In the genomic region with DNA sequence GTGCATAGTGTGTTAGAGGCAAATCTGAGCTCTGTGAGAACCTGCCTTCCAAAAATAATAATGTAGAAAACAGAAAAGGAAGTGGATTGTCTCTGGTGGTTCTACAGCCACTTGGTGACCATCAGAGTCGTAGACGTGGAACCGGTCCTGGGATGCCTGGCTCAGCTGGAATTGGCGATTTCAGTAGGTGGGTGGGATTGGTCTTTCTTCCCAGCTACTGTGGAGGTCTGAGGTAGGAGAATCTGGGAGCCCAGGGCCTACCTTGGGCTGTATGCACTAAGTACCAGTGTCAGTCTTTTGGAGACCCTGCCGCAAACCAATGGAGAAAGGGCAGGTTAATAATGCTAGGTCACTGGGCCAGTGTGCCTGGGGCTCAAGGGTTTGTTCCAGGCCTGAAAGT, we compare ENCODE assay signal across 12 mouse cellular contexts. TPM values are rescaled to one million over a fixed set of nuclear protein-coding genes. Genes with fewer than 3 reads are reported as not detected.
DNase-seq lines count a peak whose midpoint lies in the region; ATAC-seq and TF ChIP-seq lines count a peak whose summit lies in the region.
"Had no signal": no experiment of that assay in that cellular context is flagged by ENCODE, and none has a peak within 500 bp of the region (broad histone marks: within the 10 kb centered on the region; RNA-seq: fewer than 3 reads in every experiment).

No protein-coding gene starts in this region.

- no peak for TF ChIP-seq CTCF in layer of hippocampus, adult 2 months (conservative IDR thresholded peaks at IDR 0.05)
- TF ChIP-seq CTCF in embryonic fibroblast, embryonic 13.5 days (IDR thresholded peaks at IDR 0.05; ENCODE audit: borderline replicate concordance, insufficient read depth, low read length) = no peak

- no peaks in the 10 kb centered on the region for H3K9me3 ChIP-seq in hindbrain, embryonic 10.5 days
- H3K9me3 ChIP-seq in midbrain, embryonic 15.5 days = no peaks in the 10 kb centered on the region

- TF ChIP-seq POLR2A in embryonic fibroblast, embryonic 13.5 days (IDR thresholded peaks at IDR 0.05; ENCODE audit: low read depth, low read length) = no peak

- H3K27me3 ChIP-seq in hindbrain, embryonic 10.5 days (ENCODE audit: insufficient read depth, poor library complexity, severe bottlenecking) = peaks cover 36% of the 10 kb centered on the region
- H3K27me3 ChIP-seq in midbrain, embryonic 15.5 days (replicated peaks) = no peaks in the 10 kb centered on the region

- H3K36me3 ChIP-seq in hindbrain, embryonic 10.5 days = peaks cover 30% of the 10 kb centered on the region
- H3K36me3 ChIP-seq in midbrain, embryonic 15.5 days (replicated peaks) = no peaks in the 10 kb centered on the region

- no peaks in the 10 kb centered on the region for H3K4me1 ChIP-seq in embryonic fibroblast, embryonic 13.5 days (ENCODE audit: control insufficient read depth, insufficient read depth, low read length)
- peaks cover 38% of the 10 kb centered on the region for H3K4me1 ChIP-seq in hindbrain, embryonic 10.5 days (replicated peaks)
- peaks cover 46% of the 10 kb centered on the region for H3K4me1 ChIP-seq in midbrain, embryonic 15.5 days

- H3K9ac ChIP-seq in midbrain, embryonic 15.5 days = 0 out of 2 replicates have a peak overlapping the region, but pooled peaks have one; percentile 21

- 87% methylated on average over 5 of the region's 5 CpGs for WGBS in hindbrain, embryonic 10.5 days
- 89% methylated on average over 5 of the region's 5 CpGs for WGBS in midbrain, embryonic 15.5 days

- peak overlapping the region; percentile 92 for H3K4me3 ChIP-seq in layer of hippocampus, adult 2 months
- peak overlapping the region; percentile 69; the same call in 1 of the 2 replicates for H3K4me3 ChIP-seq in embryonic fibroblast, embryonic 13.5 days (ENCODE audit: insufficient read depth, low read length)
- H3K4me3 ChIP-seq in hindbrain, embryonic 10.5 days = peak overlapping the region; percentile 58; the same call in 1 of the 2 replicates
- peak overlapping the region; percentile 61 for H3K4me3 ChIP-seq in midbrain, embryonic 15.5 days

- H3K27ac ChIP-seq in layer of hippocampus, adult 2 months = peak overlapping the region; percentile 94; the same call in 1 of the 2 replicates
- H3K27ac ChIP-seq in embryonic fibroblast, embryonic 13.5 days (ENCODE audit: insufficient read depth, low read length) = no peak overlapping the region
- H3K27ac ChIP-seq in hindbrain, embryonic 10.5 days = no peak overlapping the region
- H3K27ac ChIP-seq in midbrain, embryonic 15.5 days = no peak overlapping the region

- no peak for DNase-seq in layer of hippocampus, adult 2 months (ENCODE audit: low spot score in 2 of 2)
- no peak for DNase-seq in layer of hippocampus, adult 18-20 months (ENCODE audit: low spot score in 2 of 2)
- DNase-seq in hindbrain, embryonic 10.5 days (ENCODE audit: low spot score) = no peak
- DNase-seq in embryo, embryonic 9.5 days (ENCODE audit: extremely low spot score) = no peak
- no peak for DNase-seq in right cerebral cortex, postnatal 25 days
- DNase-seq: gastrocnemius, postnatal 36 days; spleen, adult 18-20 months had no signal

- ATAC-seq in midbrain, embryonic 15.5 days (replicated peaks) = no peak

- peak overlapping the region; percentile 91 for H3K4me2 ChIP-seq in midbrain, embryonic 15.5 days

RNA-seq across cellular contexts. Expression of gene Mypop, which starts 2.0 kb away (rescaled TPM):
- total RNA-seq in layer of hippocampus, adult 2 months (2021) = 10 to 100 TPM; 44.0 to 46.4 TPM
- total RNA-seq in layer of hippocampus, adult 18-20 months (2021) = 10 to 100 TPM; 50.1 to 50.7 TPM
- polyA plus RNA-seq in embryonic fibroblast, embryonic 13.5 days (2011; ENCODE audit: insufficient read length, low read depth, missing spikeins) = 8.4 and 10.6 TPM in 2 replicates
- 4.1 and 5.0 TPM in 2 replicates for polyA plus RNA-seq in hindbrain, embryonic 10.5 days (2016; fragmentation: Nextera tagmentation; extraction: Ambion mirVana)
- 5.8 and 6.2 TPM in 2 replicates for polyA plus RNA-seq in midbrain, embryonic 15.5 days (2015; fragmentation: Nextera tagmentation; extraction: Ambion mirVana)

RNA-seq across cellular contexts. Expression of gene Nanos2, which starts 5.8 kb away (rescaled TPM):
- total RNA-seq in layer of hippocampus, adult 2 months (2021) = under 1 TPM; 0.54 to 0.66 TPM
- total RNA-seq in layer of hippocampus, adult 18-20 months (2021) = under 1 TPM; 0.20 to 0.40 TPM
- not detected in 2 replicates for polyA plus RNA-seq in embryonic fibroblast, embryonic 13.5 days (2011; ENCODE audit: insufficient read length, low read depth, missing spikeins)
- polyA plus RNA-seq in hindbrain, embryonic 10.5 days (2016; fragmentation: Nextera tagmentation; extraction: Ambion mirVana) = 0.09 TPM in 1 of 2 replicates, not detected in the other
- 0.80 and 1.0 TPM in 2 replicates for polyA plus RNA-seq in midbrain, embryonic 15.5 days (2015; fragmentation: Nextera tagmentation; extraction: Ambion mirVana)
- total RNA-seq: gastrocnemius, postnatal 36 days had no signal
- polyA plus RNA-seq: liver, embryonic 16.5 days; urinary bladder, adult 2 months had no signal

RNA-seq across cellular contexts. Expression of gene Irf2bp1, which starts 10.8 kb away (rescaled TPM):
- total RNA-seq in layer of hippocampus, adult 2 months (2021) = 10 to 100 TPM; 52.7 to 56.3 TPM
- 10 to 100 TPM; 53.8 to 57.2 TPM for total RNA-seq in layer of hippocampus, adult 18-20 months (2021)
- polyA plus RNA-seq in embryonic fibroblast, embryonic 13.5 days (2011; ENCODE audit: insufficient read length, low read depth, missing spikeins) = 13.2 and 15.6 TPM in 2 replicates
- polyA plus RNA-seq in hindbrain, embryonic 10.5 days (2016; fragmentation: Nextera tagmentation; extraction: Ambion mirVana) = 23.2 and 31.1 TPM in 2 replicates
- 33.4 and 40.2 TPM in 2 replicates for polyA plus RNA-seq in midbrain, embryonic 15.5 days (2015; fragmentation: Nextera tagmentation; extraction: Ambion mirVana)

RNA-seq across cellular contexts. Expression of gene Foxa3, which starts 30.3 kb away (rescaled TPM):
- not detected for total RNA-seq in layer of hippocampus, adult 2 months (2021)
- not detected for total RNA-seq in layer of hippocampus, adult 18-20 months (2021)
- polyA plus RNA-seq in embryonic fibroblast, embryonic 13.5 days (2011; ENCODE audit: insufficient read length, low read depth, missing spikeins) = not detected in 2 replicates
- 0.07 TPM in 1 of 2 replicates, not detected in the other for polyA plus RNA-seq in hindbrain, embryonic 10.5 days (2016; fragmentation: Nextera tagmentation; extraction: Ambion mirVana)
- polyA plus RNA-seq in midbrain, embryonic 15.5 days (2015; fragmentation: Nextera tagmentation; extraction: Ambion mirVana) = not detected in 2 replicates
- total RNA-seq: gastrocnemius, postnatal 36 days; layer of hippocampus, postnatal 14 days had no signal
- polyA plus RNA-seq: urinary bladder, adult 2 months had no signal

RNA-seq across cellular contexts. Expression of gene Sympk, which starts 31.1 kb away (rescaled TPM):
- total RNA-seq in layer of hippocampus, adult 2 months (2021) = 100 to 1,000 TPM; 112 to 114 TPM
- total RNA-seq in layer of hippocampus, adult 18-20 months (2021) = 100 to 1,000 TPM; 118 to 123 TPM
- 72.6 and 78.3 TPM in 2 replicates for polyA plus RNA-seq in embryonic fibroblast, embryonic 13.5 days (2011; ENCODE audit: insufficient read length, low read depth, missing spikeins)
- 45.9 and 57.2 TPM in 2 replicates for polyA plus RNA-seq in hindbrain, embryonic 10.5 days (2016; fragmentation: Nextera tagmentation; extraction: Ambion mirVana)
- 30.6 and 32.7 TPM in 2 replicates for polyA plus RNA-seq in midbrain, embryonic 15.5 days (2015; fragmentation: Nextera tagmentation; extraction: Ambion mirVana)
